Mouse (Mus musculus): ENCODE results near the gene Tln2. TPM values are rescaled to one million over a fixed set of nuclear protein-coding genes. Genes with fewer than 3 reads are reported as not detected.

Tln2 gene
- polyA plus RNA-seq, 1 experiment from 2014 or later, result 22.9 TPM

- Histone ChIP-seq H3K9me3 (ENCODE audit: control insufficient read depth, low read length) (no peaks in the 10 kb centered on the region), H3K4me3 (ENCODE audit: low read depth, low read length) (no peak overlapping the region), H3K27ac (ENCODE audit: low read depth, low read length) (no peak overlapping the region), H3K36me3 (ENCODE audit: control insufficient read depth, insufficient read depth, low read length) (no peaks in the 10 kb centered on the region), H3K4me2 (ENCODE audit: low read depth, low read length, severe bottlenecking) (no peak overlapping the region), H3K4me1 (replicated peaks; ENCODE audit: control insufficient read depth, insufficient read depth, low read length) (peaks cover 3% of the 10 kb centered on the region; the same call in 1 of the 2 replicates), H3K27me3 (ENCODE audit: control insufficient read depth, insufficient read depth, low read length) (no peaks in the 10 kb centered on the region), H3K9ac (ENCODE audit: low read length) (no peak overlapping the region)
- whole genome bisulfite sequencing, result 65% methylated on average over 1 of the region's 1 CpGs
- DNase-seq (ENCODE audit: low spot score) (no peak), ATAC-seq (replicated peaks; ENCODE audit: low FRiP score) (no peak)
Measured at GRCm38 (mm10) chr9:67482277-67482676, 77.2 kb downstream of the Tln2 start.

GRCm38 (mm10) chr9:67481851-67482250 is 77.7 kb downstream of the Tln2 start:
- Histone ChIP-seq H3K9me3 (ENCODE audit: control insufficient read depth, low read length) (no peaks in the 10 kb centered on the region), H3K27me3 (ENCODE audit: control insufficient read depth, insufficient read depth, low read length) (no peaks in the 10 kb centered on the region), H3K4me2 (ENCODE audit: low read depth, low read length, severe bottlenecking) (no peak overlapping the region), H3K9ac (ENCODE audit: low read length) (no peak overlapping the region), H3K27ac (ENCODE audit: low read depth, low read length) (no peak overlapping the region), H3K4me3 (ENCODE audit: low read depth, low read length) (no peak overlapping the region), H3K36me3 (ENCODE audit: control insufficient read depth, insufficient read depth, low read length) (no peaks in the 10 kb centered on the region), H3K4me1 (replicated peaks; ENCODE audit: control insufficient read depth, insufficient read depth, low read length) (peaks cover 3% of the 10 kb centered on the region; the same call in 1 of the 2 replicates)
- ATAC-seq (replicated peaks; ENCODE audit: low FRiP score), result no peak
- DNase-seq (ENCODE audit: low spot score), result no peak
- WGBS, result 64% methylated on average over 1 of the region's 1 CpGs

GRCm38 (mm10) chr9:67477445-67477844 is 82.1 kb downstream of the Tln2 start:
- Histone ChIP-seq H3K36me3 (ENCODE audit: control insufficient read depth, insufficient read depth, low read length) (no peaks in the 10 kb centered on the region), H3K4me1 (replicated peaks; ENCODE audit: control insufficient read depth, insufficient read depth, low read length) (peaks cover 3% of the 10 kb centered on the region; the same call in 1 of the 2 replicates), H3K4me2 (ENCODE audit: low read depth, low read length, severe bottlenecking) (no peak overlapping the region), H3K9ac (ENCODE audit: low read length) (no peak overlapping the region), H3K9me3 (ENCODE audit: control insufficient read depth, low read length) (no peaks in the 10 kb centered on the region), H3K27me3 (ENCODE audit: control insufficient read depth, insufficient read depth, low read length) (no peaks in the 10 kb centered on the region), H3K4me3 (ENCODE audit: low read depth, low read length) (no peak overlapping the region), H3K27ac (ENCODE audit: low read depth, low read length) (no peak overlapping the region)
- WGBS, result 89% methylated on average over 3 of the region's 3 CpGs
- ATAC-seq (replicated peaks; ENCODE audit: low FRiP score) (no peak), DNase-seq (ENCODE audit: low spot score) (no peak)

GRCm38 (mm10) chr9:67476184-67476583 is 83.3 kb downstream of the Tln2 start:
- Histone ChIP-seq H3K9ac (ENCODE audit: low read length) (no peak overlapping the region), H3K4me3 (ENCODE audit: low read depth, low read length) (no peak overlapping the region), H3K4me1 (replicated peaks; ENCODE audit: control insufficient read depth, insufficient read depth, low read length) (no peaks in the 10 kb centered on the region), H3K36me3 (ENCODE audit: control insufficient read depth, insufficient read depth, low read length) (no peaks in the 10 kb centered on the region), H3K4me2 (ENCODE audit: low read depth, low read length, severe bottlenecking) (no peak overlapping the region), H3K27ac (ENCODE audit: low read depth, low read length) (no peak overlapping the region), H3K9me3 (ENCODE audit: control insufficient read depth, low read length) (no peaks in the 10 kb centered on the region), H3K27me3 (ENCODE audit: control insufficient read depth, insufficient read depth, low read length) (no peaks in the 10 kb centered on the region)
- DNase-seq (ENCODE audit: low spot score) (no peak), ATAC-seq (replicated peaks; ENCODE audit: low FRiP score) (no peak)
- 95% methylated on average over 5 of the region's 5 CpGs for WGBS

- H3K4me1 ChIP-seq (replicated peaks; ENCODE audit: control insufficient read depth, insufficient read depth, low read length), result no peaks in the 10 kb centered on the region
- H3K27me3 ChIP-seq (ENCODE audit: control insufficient read depth, insufficient read depth, low read length), result no peaks in the 10 kb centered on the region
- DNase-seq (ENCODE audit: low spot score), result no peak
- WGBS, result 84% methylated on average over 11 of the region's 11 CpGs
- no peaks in the 10 kb centered on the region for H3K36me3 ChIP-seq (ENCODE audit: control insufficient read depth, insufficient read depth, low read length)
- H3K27ac ChIP-seq (ENCODE audit: low read depth, low read length), result no peak overlapping the region
- no peak overlapping the region for H3K9ac ChIP-seq (ENCODE audit: low read length)
- no peaks in the 10 kb centered on the region for H3K9me3 ChIP-seq (ENCODE audit: control insufficient read depth, low read length)
- H3K4me3 ChIP-seq (ENCODE audit: low read depth, low read length), result no peak overlapping the region
- no peak overlapping the region for H3K4me2 ChIP-seq (ENCODE audit: low read depth, low read length, severe bottlenecking)
- no peak for ATAC-seq (replicated peaks; ENCODE audit: low FRiP score)
Measured at GRCm38 (mm10) chr9:67463440-67464122, 95.9 kb downstream of the Tln2 start.

GRCm38 (mm10) chr9:67441484-67441883 is 118.0 kb downstream of the Tln2 start:
- Histone ChIP-seq H3K4me3 (ENCODE audit: low read depth, low read length) (no peak overlapping the region), H3K9me3 (ENCODE audit: control insufficient read depth, low read length) (no peaks in the 10 kb centered on the region), H3K9ac (ENCODE audit: low read length) (no peak overlapping the region; the same call in 1 of the 2 replicates), H3K4me1 (replicated peaks; ENCODE audit: control insufficient read depth, insufficient read depth, low read length) (no peaks in the 10 kb centered on the region; the same call in 1 of the 2 replicates), H3K27ac (ENCODE audit: low read depth, low read length) (no peak overlapping the region), H3K36me3 (ENCODE audit: control insufficient read depth, insufficient read depth, low read length) (no peaks in the 10 kb centered on the region), H3K4me2 (ENCODE audit: low read depth, low read length, severe bottlenecking) (no peak overlapping the region), H3K27me3 (ENCODE audit: control insufficient read depth, insufficient read depth, low read length) (no peaks in the 10 kb centered on the region)
- DNase-seq (ENCODE audit: low spot score) (no peak), ATAC-seq (replicated peaks; ENCODE audit: low FRiP score) (no peak)
- WGBS, result no CpG with 5 or more reads among the region's 2 CpGs

- Histone ChIP-seq H3K4me3 (ENCODE audit: low read depth, low read length) (no peak overlapping the region), H3K4me1 (replicated peaks; ENCODE audit: control insufficient read depth, insufficient read depth, low read length) (peaks cover 8% of the 10 kb centered on the region), H3K27ac (ENCODE audit: low read depth, low read length) (no peak overlapping the region), H3K36me3 (ENCODE audit: control insufficient read depth, insufficient read depth, low read length) (no peaks in the 10 kb centered on the region), H3K9ac (ENCODE audit: low read length) (no peak overlapping the region), H3K27me3 (ENCODE audit: control insufficient read depth, insufficient read depth, low read length) (no peaks in the 10 kb centered on the region), H3K4me2 (ENCODE audit: low read depth, low read length, severe bottlenecking) (no peak overlapping the region), H3K9me3 (ENCODE audit: control insufficient read depth, low read length) (no peaks in the 10 kb centered on the region)
- DNase-seq (ENCODE audit: low spot score), result no peak
- 100% methylated on average over 1 of the region's 1 CpGs for WGBS
- ATAC-seq (replicated peaks; ENCODE audit: low FRiP score), result no peak
Measured at GRCm38 (mm10) chr9:67437511-67437910, 122.0 kb downstream of the Tln2 start.

GRCm38 (mm10) chr9:67435333-67436154 is 124.0 kb downstream of the Tln2 start:
- H3K4me1 ChIP-seq (replicated peaks; ENCODE audit: control insufficient read depth, insufficient read depth, low read length), result peaks cover 8% of the 10 kb centered on the region
- no peaks in the 10 kb centered on the region for H3K27me3 ChIP-seq (ENCODE audit: control insufficient read depth, insufficient read depth, low read length)
- H3K9me3 ChIP-seq (ENCODE audit: control insufficient read depth, low read length), result no peaks in the 10 kb centered on the region
- peak overlapping the region; percentile 20 for H3K9ac ChIP-seq (ENCODE audit: low read length)
- 26% methylated on average over 10 of the region's 10 CpGs for WGBS
- H3K4me2 ChIP-seq (ENCODE audit: low read depth, low read length, severe bottlenecking), result peak overlapping the region; percentile 29; the same call in 1 of the 2 replicates
- H3K27ac ChIP-seq (ENCODE audit: low read depth, low read length), result peak overlapping the region; percentile 71
- peak; percentile 55 for DNase-seq (ENCODE audit: low spot score)
- H3K36me3 ChIP-seq (ENCODE audit: control insufficient read depth, insufficient read depth, low read length), result no peaks in the 10 kb centered on the region
- no peak overlapping the region for H3K4me3 ChIP-seq (ENCODE audit: low read depth, low read length)
- peak; percentile 75 for ATAC-seq (replicated peaks; ENCODE audit: low FRiP score)

Data from forebrain, embryonic 11.5 days (tissue).